Mouse (Mus musculus) bone marrow, adult 2 months (tissue): ENCODE results near the gene Arhgdia.

ENCODE experiments used
- CTCF ChIP-seq: fragments of 200-500 bp; IDR thresholded peaks from 2 replicates; pipeline ENCODE4 v1.5.1; 2011; ENCODE audit warnings: low read length, control low read depth; ENCODE audit not compliant: control insufficient read depth, insufficient read depth
- POLR2A ChIP-seq: fragments of 200-500 bp; IDR thresholded peaks from 2 replicates; pipeline ENCODE4 v1.6.1; 2011; ENCODE audit warnings: low read depth, mild to moderate bottlenecking, control low read depth, low read length, borderline replicate concordance; ENCODE audit not compliant: control insufficient read depth

DNA sequence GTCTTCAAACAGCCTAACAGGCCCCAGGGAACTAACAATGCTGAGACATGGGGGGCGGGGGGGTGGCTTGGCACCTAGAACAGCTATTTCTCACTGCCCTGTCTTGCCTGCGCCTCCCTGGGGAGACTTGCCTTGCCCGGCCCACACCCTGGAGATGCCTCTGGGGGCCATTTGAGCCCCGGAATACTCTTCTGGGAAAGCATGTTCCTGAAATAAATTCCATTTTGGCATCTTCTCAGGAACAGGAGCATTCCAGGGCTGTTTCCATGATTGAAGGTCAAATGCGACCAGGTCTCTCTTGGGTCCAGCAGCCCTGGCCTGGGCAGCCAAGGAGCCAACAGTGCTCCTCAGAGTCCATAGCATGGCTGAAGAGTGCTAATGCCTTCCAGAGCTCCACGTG lies 39.0 kb downstream of the Arhgdia start:
- TF ChIP-seq CTCF, result no peak
- TF ChIP-seq POLR2A, result no peak
